Comparison of ENCODE assay signal across 8 mouse cellular contexts in genomic region chr10:69320667-69321518, GRCm38 (mm10). TPM values are rescaled to one million over a fixed set of nuclear protein-coding genes. Genes with fewer than 3 reads are reported as not detected.
DNase-seq lines count a peak whose midpoint lies in the region; ATAC-seq lines count a peak whose summit lies in the region.

No protein-coding gene starts in this region.

- intact Hi-C loops in gastrocnemius, postnatal 14 days (cut with DNase I; ENCODE audit: low total_unique reads): loop anchor here (10.0 kb wide), 1 partner anchor 416 kb away; no protein-coding TSS in a partner anchor
- intact Hi-C loops in left cerebral cortex, postnatal 25 days (cut with DNase I): loop anchor here (2.0 to 5.0 kb wide), 2 partner anchors 418 to 859 kb away; no protein-coding TSS in a partner anchor

- peak overlapping the region; percentile 25 for H3K4me3 ChIP-seq in intestine, embryonic 15.5 days (replicated peaks)

- no peaks in the 10 kb centered on the region for H3K36me3 ChIP-seq in intestine, embryonic 15.5 days

- peak overlapping the region; percentile 49; the same call in 1 of the 2 replicates for H3K27ac ChIP-seq in intestine, embryonic 15.5 days

- no peaks in the 10 kb centered on the region for H3K9me3 ChIP-seq in intestine, embryonic 15.5 days

- 40% methylated on average over 21 of the region's 21 CpGs for WGBS in intestine, embryonic 15.5 days

- peak; percentile 95 for ATAC-seq in intestine, embryonic 15.5 days

- DNase-seq in adrenal gland, adult 2 months: peak; percentile 83
- DNase-seq in embryo, embryonic 10.5 days (ENCODE audit: low spot score): peak; percentile 94
- peak; percentile 86 for DNase-seq in gastrocnemius, postnatal 14 days
- DNase-seq in left cerebral cortex, postnatal 25 days (ENCODE audit: low spot score in 2 of 2): peak; percentile 79 to 81
- DNase-seq in mesoderm, embryonic 11.5 days (ENCODE audit: low read depth, low spot score): peak; percentile 88
- peak; percentile 87 for DNase-seq in right cerebral cortex, postnatal 4 days
- peak; percentile 75 for DNase-seq in yolk sac, embryonic 10.5 days (ENCODE audit: low spot score)

- H3K4me1 ChIP-seq in intestine, embryonic 15.5 days (replicated peaks): no peaks in the 10 kb centered on the region; the same call in 1 of the 2 replicates

- peak overlapping the region; percentile 53 for H3K4me2 ChIP-seq in intestine, embryonic 15.5 days (replicated peaks)

- H3K9ac ChIP-seq in intestine, embryonic 15.5 days: 0 out of 2 replicates have a peak overlapping the region, but pooled peaks have one; percentile 17

- no peaks in the 10 kb centered on the region for H3K27me3 ChIP-seq in intestine, embryonic 15.5 days (replicated peaks)

RNA-seq across cellular contexts. Expression of gene Cdk1, which starts 31.8 kb away (rescaled TPM):
- total RNA-seq in adrenal gland, adult 2 months (2021): 1 to 10 TPM; 4.2 to 6.2 TPM
- polyA plus RNA-seq in adrenal gland, adult 2 months (2012; rRNA removed): 2.0 and 3.6 TPM in 2 replicates
- 10 to 100 TPM; 11.0 to 12.6 TPM for total RNA-seq in gastrocnemius, postnatal 14 days (2021)
- 414 and 444 TPM in 2 replicates for polyA plus RNA-seq in intestine, embryonic 15.5 days (2015; fragmentation: Nextera tagmentation; extraction: Ambion mirVana)
- under 1 TPM; 0.73 to 0.87 TPM for total RNA-seq in left cerebral cortex, postnatal 25 days (2021)

Comparison
In these comparisons a context has a peak if more than half of its experiments do, and no peak if none do; other contexts are left out.
1. Peak in every context shown above with its lines: DNase-seq, ATAC-seq, H3K4me3 ChIP-seq and H3K27ac ChIP-seq.